Mouse (Mus musculus) retina, postnatal 7 days (tissue): ENCODE data around the gene Tlr12.
"Not testable (repeated sequence)": the region's sequence is repeated elsewhere in the genome, so short reads cannot be mapped to it uniquely, and the experiment has no call there.

Source experiments
- DNase-seq: peaks from one replicate; pipeline ENCODE4 v3.0.0-alpha.2; 2012; ENCODE audit warnings: low read depth, low spot score

The Tlr12 gene

GRCm38 (mm10) chr4:128620572-128620971 is 2.2 kb upstream of the Tlr12 start:
- DNase-seq = no peak

GRCm38 (mm10) chr4:128618963-128619362 is 544 bp upstream of the Tlr12 start:
- DNase-seq = no peak

GRCm38 (mm10) chr4:128617363-128618120 is 877 bp downstream of the Tlr12 start:
- DNase-seq = no peak

GRCm38 (mm10) chr4:128615761-128616160 is 2.7 kb downstream of the Tlr12 start:
- DNase-seq = no peak

- DNase-seq = peak; percentile 56
These were observed 5.1 kb downstream of the Tlr12 start for GRCm38 (mm10) chr4:128613326-128613725.

GRCm38 (mm10) chr4:128611726-128612125 is 6.7 kb downstream of the Tlr12 start:
- not testable (repeated sequence) for DNase-seq

- no peak for DNase-seq
These were observed 7.7 kb downstream of the Tlr12 start for GRCm38 (mm10) chr4:128610706-128611105.

GRCm38 (mm10) chr4:128609925-128610402 is 8.5 kb downstream of the Tlr12 start, which contains the start of gene Zscan20:
TSS of gene Zscan20 (minus strand) at chr4:128610098.
- DNase-seq = peak; percentile 91

- DNase-seq = no peak
These were observed 9.0 kb downstream of the Tlr12 start for GRCm38 (mm10) chr4:128609276-128609924.

GRCm38 (mm10) chr4:128607661-128608060 is 10.8 kb downstream of the Tlr12 start:
- no peak for DNase-seq

- no peak for DNase-seq
These were observed 11.8 kb downstream of the Tlr12 start for GRCm38 (mm10) chr4:128606586-128606985.

GRCm38 (mm10) chr4:128597801-128598560 is 20.4 kb downstream of the Tlr12 start:
- DNase-seq = no peak

GRCm38 (mm10) chr4:128594062-128594461 is 24.4 kb downstream of the Tlr12 start:
- no peak for DNase-seq

GRCm38 (mm10) chr4:128593286-128593685 is 25.1 kb downstream of the Tlr12 start:
- no peak for DNase-seq

GRCm38 (mm10) chr4:128579182-128579581 is 39.2 kb downstream of the Tlr12 start:
- DNase-seq = no peak

- DNase-seq = no peak
These were observed 42.6 kb downstream of the Tlr12 start for GRCm38 (mm10) chr4:128575811-128576210.
